Mouse (Mus musculus): ENCODE results near the gene Vmn1r34. TPM values are rescaled to one million over a fixed set of nuclear protein-coding genes. Genes with fewer than 3 reads are reported as not detected.
"Not testable (repeated sequence)": the region's sequence is repeated elsewhere in the genome, so short reads cannot be mapped to it uniquely, and the experiment has no call there.

Gene Vmn1r34
- polyA plus RNA-seq (2012) = not detected in 2 replicates

DNA sequence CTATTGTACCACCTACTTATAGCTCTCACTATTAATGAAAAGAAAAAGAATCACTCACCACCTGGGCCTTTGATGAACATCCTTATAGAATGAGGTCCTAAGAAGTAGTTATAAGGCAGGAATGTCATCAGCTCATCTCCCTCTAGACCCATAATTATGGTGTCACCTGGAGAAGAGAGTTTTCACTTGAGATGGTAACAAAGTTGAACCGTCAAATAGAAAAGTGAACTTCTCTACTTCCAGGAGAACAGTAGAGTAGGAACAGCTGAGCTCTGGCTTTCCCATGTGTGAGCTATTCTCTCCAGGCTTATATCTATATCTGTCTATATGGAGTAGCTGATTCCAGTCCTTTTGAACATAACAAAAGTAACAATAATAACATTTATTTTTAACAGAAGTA is at the start of gene Vmn1r34:
TSS of gene Vmn1r34 (minus strand) at position 101 of the 400 bp plus-strand sequence.
- no peak for TF ChIP-seq GATA1 (IDR thresholded peaks at IDR 0.05; ENCODE audit: low read length)

DNA sequence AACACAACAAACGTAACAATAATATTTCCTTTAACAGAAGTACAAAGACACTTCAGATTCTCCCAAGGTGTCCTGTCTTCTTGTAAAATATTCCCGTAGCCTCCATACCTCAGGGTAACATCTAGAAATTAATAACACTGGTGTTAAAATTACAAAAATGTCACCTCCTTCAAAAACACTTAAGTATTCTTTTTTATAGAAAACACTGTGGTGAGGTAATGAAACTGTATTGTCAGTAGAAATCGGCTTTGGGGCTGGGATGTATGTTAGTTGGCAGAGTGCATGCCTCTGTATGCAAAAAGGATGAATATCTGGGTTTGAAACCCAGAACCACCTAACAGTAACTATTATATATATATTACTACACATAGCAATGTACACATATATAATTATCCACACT is 42.1 kb upstream of the Vmn1r34 start, which contains the start of gene Vmn1r35:
TSS of gene Vmn1r35 (minus strand) at position 101 of the 400 bp plus-strand sequence.
- TF ChIP-seq GATA1 (IDR thresholded peaks at IDR 0.05; ENCODE audit: low read length) = no peak

DNA sequence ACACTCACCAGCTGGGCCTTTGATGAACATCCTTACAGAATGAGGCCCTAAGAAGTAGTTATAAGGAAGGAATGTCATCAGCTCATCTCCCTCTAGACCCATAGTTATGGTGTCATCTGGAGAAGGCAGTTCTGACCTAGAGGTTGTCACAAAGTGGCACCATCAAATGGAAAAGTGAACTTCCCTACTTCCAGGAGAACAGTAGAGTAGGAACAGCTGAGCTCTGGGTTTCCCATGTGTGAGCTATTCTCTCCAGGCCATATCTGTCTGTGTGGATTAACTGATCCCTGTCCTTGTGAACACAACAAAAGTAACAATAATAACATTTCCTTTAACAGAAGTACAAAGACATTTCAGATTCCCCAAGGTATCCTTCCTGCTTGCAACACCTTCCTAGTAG is 25.5 kb downstream of the Vmn1r34 start, which contains the start of gene Vmn1r33:
TSS of gene Vmn1r33 (minus strand) at position 101 of the 400 bp plus-strand sequence.
- TF ChIP-seq GATA1 (IDR thresholded peaks at IDR 0.05; ENCODE audit: low read length) = not testable (repeated sequence)

- TF ChIP-seq GATA1 (IDR thresholded peaks at IDR 0.05; ENCODE audit: low read length) = no peak
Observed at GRCm38 (mm10) chr6:66595804-66596203, 47.9 kb downstream of the Vmn1r34 start.

Other genes with a start within 250 kb of the Vmn1r34 start
- 5.0 and 7.2 TPM in 2 replicates for gene Mad2l1, start 108.5 kb downstream of the Vmn1r34 start, polyA plus RNA-seq (2012)
- not detected in 2 replicates for gene Vmn1r32, start 83.8 kb downstream of the Vmn1r34 start, polyA plus RNA-seq (2012)
- gene Vmn1r33, start 25.6 kb downstream of the Vmn1r34 start, polyA plus RNA-seq (2012) = not detected in 2 replicates
- not detected in 2 replicates for gene Vmn1r35, start 42.0 kb upstream of the Vmn1r34 start, polyA plus RNA-seq (2012)
- gene Vmn1r36, start 75.3 kb upstream of the Vmn1r34 start, polyA plus RNA-seq (2012) = not detected in 2 replicates
- gene Vmn1r37, start 85.5 kb upstream of the Vmn1r34 start, polyA plus RNA-seq (2012) = not detected in 2 replicates
- gene Vmn1r38, start 138.7 kb upstream of the Vmn1r34 start, polyA plus RNA-seq (2012) = not detected in 2 replicates
- not detected in 2 replicates for gene Vmn1r39, start 166.7 kb upstream of the Vmn1r34 start, polyA plus RNA-seq (2012)